Mouse (Mus musculus): Measurements from ENCODE around the gene Slc16a3.

The Slc16a3 gene

GRCm38 (mm10) chr11:120948328-120948727 is at the start of gene Slc16a3:
TSS of gene Slc16a3 (plus strand) at chr11:120948480.
- DNase-seq (ENCODE audit: low spot score in 2 of 2) = peak; percentile 35 to 46

- DNase-seq (ENCODE audit: low spot score in 2 of 2) = peak in 1 of 2 experiments; percentile 31
These were observed 47.7 kb upstream of the Slc16a3 start for GRCm38 (mm10) chr11:120900276-120901244.

- no peak for DNase-seq (ENCODE audit: low spot score in 2 of 2)
These were observed 46.4 kb upstream of the Slc16a3 start for GRCm38 (mm10) chr11:120901729-120902486.

GRCm38 (mm10) chr11:120902487-120903142 is 45.7 kb upstream of the Slc16a3 start:
- peak in 1 of 2 experiments; percentile 46 for DNase-seq (ENCODE audit: low spot score in 2 of 2)

GRCm38 (mm10) chr11:120903159-120903850 is 45.0 kb upstream of the Slc16a3 start:
- no peak for DNase-seq (ENCODE audit: low spot score in 2 of 2)

GRCm38 (mm10) chr11:120904561-120904960 is 43.7 kb upstream of the Slc16a3 start:
- DNase-seq (ENCODE audit: low spot score in 2 of 2) = no peak

- DNase-seq (ENCODE audit: low spot score in 2 of 2) = peak; percentile 70 to 90
These were observed 42.8 kb upstream of the Slc16a3 start for GRCm38 (mm10) chr11:120905430-120905873.

GRCm38 (mm10) chr11:120913796-120914195 is 34.5 kb upstream of the Slc16a3 start:
- DNase-seq (ENCODE audit: low spot score in 2 of 2) = no peak

GRCm38 (mm10) chr11:120916477-120916876 is 31.8 kb upstream of the Slc16a3 start:
- no peak for DNase-seq (ENCODE audit: low spot score in 2 of 2)

- DNase-seq (ENCODE audit: low spot score in 2 of 2) = no peak
These were observed 30.5 kb upstream of the Slc16a3 start for GRCm38 (mm10) chr11:120917756-120918155.

- DNase-seq (ENCODE audit: low spot score in 2 of 2) = no peak
These were observed 25.8 kb upstream of the Slc16a3 start for GRCm38 (mm10) chr11:120922528-120922927.

GRCm38 (mm10) chr11:120928468-120928867 is 19.8 kb upstream of the Slc16a3 start:
- DNase-seq (ENCODE audit: low spot score in 2 of 2) = no peak

- DNase-seq (ENCODE audit: low spot score in 2 of 2) = no peak
These were observed 16.8 kb upstream of the Slc16a3 start for GRCm38 (mm10) chr11:120931479-120931878.

- DNase-seq (ENCODE audit: low spot score in 2 of 2) = peak; percentile 91 to 92
These were observed 15.5 kb upstream of the Slc16a3 start, which contains the start of gene Ccdc57 for GRCm38 (mm10) chr11:120932564-120933398. TSS of gene Ccdc57 (minus strand) at chr11:120932872.

GRCm38 (mm10) chr11:120937976-120938375 is 10.3 kb upstream of the Slc16a3 start:
- DNase-seq (ENCODE audit: low spot score in 2 of 2) = no peak

- no peak for DNase-seq (ENCODE audit: low spot score in 2 of 2)
These were observed 9.5 kb upstream of the Slc16a3 start for GRCm38 (mm10) chr11:120938795-120939194.

GRCm38 (mm10) chr11:120939712-120940341 is 8.5 kb upstream of the Slc16a3 start:
- no peak for DNase-seq (ENCODE audit: low spot score in 2 of 2)

- DNase-seq (ENCODE audit: low spot score in 2 of 2) = no peak
These were observed 7.3 kb upstream of the Slc16a3 start for GRCm38 (mm10) chr11:120940959-120941358.

- DNase-seq (ENCODE audit: low spot score in 2 of 2) = no peak
These were observed 3.0 kb upstream of the Slc16a3 start for GRCm38 (mm10) chr11:120945266-120945665.

- DNase-seq (ENCODE audit: low spot score in 2 of 2) = no peak
These were observed 2.4 kb upstream of the Slc16a3 start for GRCm38 (mm10) chr11:120945926-120946325.
